Mouse (Mus musculus): ENCODE measurements around the gene Csf2. TPM values are rescaled to one million over a fixed set of nuclear protein-coding genes. Genes with fewer than 3 reads are reported as not detected.

The Csf2 gene
- total and polyA plus RNA-seq, 3 experiments, result 0.79 to 2.4 (median 1.9) TPM

GRCm38 (mm10) chr11:54256624-54257376 is 7.3 kb upstream of the Csf2 start:
- DNase-seq (ENCODE audit: extremely low read depth), result peak; percentile 94
- dilution Hi-C loops (cut with MboI; ENCODE audit: extremely low pct_ligation_motif_present, extremely low pct_unique_long_range_greater_than_20kb, low sequenced_read_pairs) (no loop called here), in situ Hi-C loops (cut with MboI; ENCODE audit: low pct_ligation_motif_present, low pct_unique_long_range_greater_than_20kb, low sequenced_read_pairs) (loop anchor here (5.0 kb wide), 1 partner anchor 254 kb away; no protein-coding TSS in a partner anchor)
- H3K27ac ChIP-seq (ENCODE audit: insufficient read depth, low read depth), result no peak overlapping the region
- H3K4me3 ChIP-seq (replicated peaks in 1 of 3; ENCODE audit: low read depth in 2 of 3, low read length in 2 of 3, poor library complexity in 1 of 3), result no peak overlapping the region
- no peak for TF ChIP-seq MAFK (IDR thresholded peaks at IDR 0.05; ENCODE audit: insufficient replicate concordance, low read length)
- peak; percentile 51 to 98 for TF ChIP-seq CTCF (conservative IDR thresholded peaks at IDR 0.05 in 1 of 2, IDR thresholded peaks at IDR 0.05 in 1 of 2; ENCODE audit: low read depth in 2 of 2, low read length in 2 of 2)
- TF ChIP-seq MYC (IDR thresholded peaks at IDR 0.05; ENCODE audit: low read depth, low read length), result no peak
- no peak for TF ChIP-seq MEF2A (IDR thresholded peaks at IDR 0.05; ENCODE audit: borderline replicate concordance, low read depth, low read length)
- TF ChIP-seq RAD21 (IDR thresholded peaks at IDR 0.05; ENCODE audit: low read depth, low read length), result peak; percentile 99
- peak; percentile 62 for TF ChIP-seq SIN3A (IDR thresholded peaks at IDR 0.05; ENCODE audit: low read length)
- 0 out of 2 replicates have a peak, but pooled peaks have one; percentile 10 for TF ChIP-seq MAX (IDR thresholded peaks at IDR 0.05; ENCODE audit: low read length)
- no peak; the same call in 1 of the 2 replicates for TF ChIP-seq NRF1 (IDR thresholded peaks at IDR 0.05; ENCODE audit: low read depth, low read length)
- peak; percentile 51 for TF ChIP-seq IRF4 (IDR thresholded peaks at IDR 0.05; ENCODE audit: low read depth, low read length)
- no peak for TF ChIP-seq RCOR1 (conservative IDR thresholded peaks at IDR 0.05; ENCODE audit: low read depth, low read length)
- no peak for TF ChIP-seq ETS1 (conservative IDR thresholded peaks at IDR 0.05; ENCODE audit: low read depth, low read length)
- peak; percentile 16; the same call in 1 of the 2 replicates for TF ChIP-seq ELF1 (IDR thresholded peaks at IDR 0.05; ENCODE audit: low read depth, low read length)
- TF ChIP-seq ZMIZ1 (IDR thresholded peaks at IDR 0.05; ENCODE audit: low read depth, low read length), result no peak
- TF ChIP-seq ZC3H11A (IDR thresholded peaks at IDR 0.05; ENCODE audit: low read depth, low read length), result peak; percentile 97
- peak; percentile 47; the same call in 1 of the 2 replicates for TF ChIP-seq MAZ (IDR thresholded peaks at IDR 0.05; ENCODE audit: low read depth, low read length)
- TF ChIP-seq USF2 (conservative IDR thresholded peaks at IDR 0.05; ENCODE audit: low read depth, low read length), result no peak
- no peak for TF ChIP-seq USF1 (IDR thresholded peaks at IDR 0.05; ENCODE audit: low read depth, low read length)
- no peak for TF ChIP-seq POLR2AphosphoS2 (IDR thresholded peaks at IDR 0.05; ENCODE audit: low read depth, low read length)
- TF ChIP-seq ZNF384 (IDR thresholded peaks at IDR 0.05; ENCODE audit: low read depth, low read length), result no peak
- TF ChIP-seq SMC3 (IDR thresholded peaks at IDR 0.05; ENCODE audit: low read depth, low read length), result peak; percentile 99
- TF ChIP-seq MXI1 (IDR thresholded peaks at IDR 0.05; ENCODE audit: low read depth, low read length), result no peak
- no peak for TF ChIP-seq CHD2 (IDR thresholded peaks at IDR 0.05; ENCODE audit: low read length)
- no peak for TF ChIP-seq PAX5 (IDR thresholded peaks at IDR 0.05; ENCODE audit: low read length)
- no peak for TF ChIP-seq HCFC1 (IDR thresholded peaks at IDR 0.05; ENCODE audit: low read depth, low read length)
- TF ChIP-seq NELFE (IDR thresholded peaks at IDR 0.05; ENCODE audit: low read depth, low read length), result peak; percentile 48; the same call in 1 of the 2 replicates
- TF ChIP-seq BHLHE40 (IDR thresholded peaks at IDR 0.05; ENCODE audit: low read depth, low read length), result 0 out of 2 replicates have a peak, but pooled peaks have one; percentile 8
- peak; percentile 49; the same call in 1 of the 2 replicates for TF ChIP-seq TCF12 (IDR thresholded peaks at IDR 0.05; ENCODE audit: low read depth, low read length)
- TF ChIP-seq UBTF (IDR thresholded peaks at IDR 0.05; ENCODE audit: low read depth, low read length), result no peak
- no peaks in the 10 kb centered on the region for H3K79me2 ChIP-seq (replicated peaks; ENCODE audit: control insufficient read depth, extremely low read depth, insufficient read depth, poor library complexity, severe bottlenecking)
- H3K9ac ChIP-seq (ENCODE audit: insufficient read depth, low read depth), result no peak overlapping the region
- H3K9me3 ChIP-seq (replicated peaks; ENCODE audit: low read length), result peaks cover 3% of the 10 kb centered on the region
- H3K4me1 ChIP-seq (ENCODE audit: control insufficient read depth in 1 of 2, insufficient read depth in 2 of 2), result peaks cover 4 to 17% of the 10 kb centered on the region in 2 experiments
- H3K27me3 ChIP-seq (replicated peaks), result no peaks in the 10 kb centered on the region
- H3K36me3 ChIP-seq (replicated peaks in 1 of 2; ENCODE audit: control insufficient read depth in 1 of 2, insufficient read depth in 1 of 2, low read length in 1 of 2), result no peaks in the 10 kb centered on the region
- H3K4me2 ChIP-seq (ENCODE audit: insufficient read depth, low read depth, poor library complexity, severe bottlenecking), result no peak overlapping the region
